Mouse (Mus musculus) hematopoietic stem cell, adult 5-6 weeks (primary cell): ENCODE results near the gene Adgrl2. TPM values are rescaled to one million over a fixed set of nuclear protein-coding genes. Genes with fewer than 3 reads are reported as not detected.

Source experiments
- ATAC-seq, 2 experiments: fragments of 125-278 bp in 1 of 2; replicated peaks in 1 of 2; 2 replicates each; pipeline ENCODE4 v1.8.0; 2016 to 2017; ENCODE audit warnings: inconsistent platforms in 2 of 2, mild to moderate bottlenecking in 2 of 2, moderate number of reproducible peaks in 2 of 2, low read depth in 1 of 2, moderate TSS enrichment in 1 of 2; ENCODE audit not compliant: low FRiP score in 2 of 2, poor library complexity in 2 of 2, severe bottlenecking in 2 of 2, insufficient read depth in 1 of 2, low TSS enrichment in 1 of 2
- total RNA-seq: library from RNA; stranded (forward); fragments of 172-1452, 232-1000 nt; gene quantifications from 2 replicates; pipeline ENCODE4 v1.2.3, GENCODE M21; 2017

Gene Adgrl2
- total RNA-seq, 1 experiment from 2014 or later = 19.8 TPM

- no peak for ATAC-seq
Measured at GRCm38 (mm10) chr3:148819323-148820046, 170.9 kb downstream of the Adgrl2 start.

GRCm38 (mm10) chr3:148818414-148819105, 171.8 kb downstream of the Adgrl2 start:
- no peak for ATAC-seq

- no peak for ATAC-seq
Measured at GRCm38 (mm10) chr3:148817491-148817890, 172.9 kb downstream of the Adgrl2 start.

GRCm38 (mm10) chr3:148813121-148813520, 177.2 kb downstream of the Adgrl2 start:
- ATAC-seq = no peak

- ATAC-seq = no peak
Measured at GRCm38 (mm10) chr3:148812059-148812458, 178.3 kb downstream of the Adgrl2 start.

- peak; percentile 85 to 87 for ATAC-seq
Measured at GRCm38 (mm10) chr3:148806977-148807376, 183.4 kb downstream of the Adgrl2 start.

- peak; percentile 29 to 68; a peak in 1 of 4 replicates for ATAC-seq
Measured at GRCm38 (mm10) chr3:148793286-148793913, 197.0 kb downstream of the Adgrl2 start.

GRCm38 (mm10) chr3:148770310-148770709, 220.0 kb downstream of the Adgrl2 start:
- no peak for ATAC-seq
